Mouse (Mus musculus) lung, postnatal 0 days (tissue): ENCODE measurements around the gene Aurka.

Experiments used
- CTCF ChIP-seq: IDR thresholded peaks from 2 replicates; pipeline ENCODE4 v1.5.1; 2016; ENCODE audit warnings: antibody characterized with exemption, mild to moderate bottlenecking
- EP300 ChIP-seq: IDR thresholded peaks from 2 replicates; pipeline ENCODE4 v1.6.1; 2016; ENCODE audit warnings: antibody characterized with exemption, mild to moderate bottlenecking, control low read depth

DNA sequence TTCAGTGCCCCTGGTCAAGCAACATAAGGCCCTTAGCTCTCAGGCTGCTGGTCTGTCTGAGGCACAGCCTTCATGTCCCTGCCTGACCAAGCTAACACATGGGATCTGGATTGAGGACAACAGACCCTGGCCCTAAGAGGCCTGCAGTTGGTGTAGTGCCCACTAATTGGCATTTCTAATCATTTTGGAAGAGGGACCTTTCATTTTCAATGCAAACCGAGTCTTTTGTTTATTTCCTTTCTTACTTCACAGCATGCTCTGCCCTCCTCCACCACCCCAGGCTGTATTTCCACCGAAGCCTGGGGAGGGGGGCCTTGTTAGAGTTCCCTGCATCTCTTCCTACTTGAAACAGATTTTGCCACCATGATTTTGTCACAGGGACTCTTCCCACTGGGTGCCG, 29.4 kb downstream of the Aurka start:
- TF ChIP-seq CTCF (no peak), EP300 (no peak)
